Mouse (Mus musculus) central nervous system, embryonic 11.5 days (tissue): ENCODE measurements around the gene Adam20. TPM values are rescaled to one million over a fixed set of nuclear protein-coding genes. Genes with fewer than 3 reads are reported as not detected.

Experiments
- polyA plus RNA-seq: library from polyadenylated mRNA; depleted of rRNA; stranded (reverse); fragments of >200 nt; gene quantifications from 2 replicates; pipeline ENCODE4 v1.2.3, GENCODE M21; 2012; rRNA removed

The Adam20 gene
- polyA plus RNA-seq: not detected in 2 replicates

DNA sequence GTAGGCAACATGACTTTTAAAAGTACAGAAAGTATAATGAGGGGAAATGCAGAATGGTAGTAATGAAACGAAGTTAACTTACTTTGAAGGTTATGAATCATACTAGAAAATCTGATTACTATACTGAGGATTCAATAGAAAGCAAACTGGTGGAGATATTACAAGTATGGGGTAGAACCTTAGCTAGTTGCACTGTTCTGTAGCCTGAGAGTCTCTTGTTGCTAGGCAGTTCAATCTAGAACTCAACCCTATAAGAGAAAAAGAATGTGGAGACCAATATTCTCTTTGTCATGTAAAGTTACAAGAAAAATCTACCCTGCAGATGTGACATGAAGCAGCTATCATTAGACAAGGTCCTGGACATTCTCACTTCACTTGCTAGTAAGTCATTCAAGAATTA lies at the start of gene Adam20:
Adam20 (plus strand) TSS at position 301 of the 400 bp plus-strand sequence.

DNA sequence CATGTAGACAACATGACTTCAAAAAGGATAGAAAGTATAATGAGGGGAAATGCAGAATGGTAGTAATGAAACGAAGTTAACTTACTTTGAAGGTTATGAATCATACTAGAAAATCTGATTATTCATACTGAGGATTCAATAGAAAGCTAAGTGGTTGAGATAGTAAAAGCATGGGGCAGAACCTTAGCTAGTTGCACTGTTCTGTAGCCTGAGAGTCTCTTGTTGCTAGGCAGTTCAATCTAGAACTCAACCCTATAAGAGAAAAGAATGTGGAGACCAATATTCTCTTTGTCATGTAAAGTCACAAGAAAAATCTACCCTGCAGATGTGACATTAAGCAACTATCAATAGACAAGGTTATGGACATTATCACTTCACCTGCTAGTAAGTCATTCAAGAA lies 41.2 kb upstream of the Adam20 start, which contains the start of gene Adam25:
Adam25 (plus strand) TSS at position 301 of the 400 bp plus-strand sequence.

Other genes with a start within 250 kb of the Adam20 start
- gene Adam24, start 118.2 kb upstream of the Adam20 start, polyA plus RNA-seq: not detected in 2 replicates
- gene Adam25, start 41.1 kb upstream of the Adam20 start, polyA plus RNA-seq: not detected in 2 replicates
- gene Adam39, start 29.7 kb downstream of the Adam20 start, polyA plus RNA-seq: not detected in 2 replicates